Mouse (Mus musculus) heart, embryonic 11.5 days (tissue): ENCODE measurements at regions not wholly inside any gene's neighbourhood (a gene's known extent, or its start where the extent isn't known, plus 50 kb on each side); places are given as distances from the start of the nearest gene placed in this dataset.

Experiments
- ATAC-seq: fragments of 200-750 bp; cut with Nextera tagmentation; replicated peaks from 2 replicates; pipeline ENCODE4 v1.8.0; 2017; ENCODE audit warnings: moderate library complexity; ENCODE audit not compliant: insufficient number of reproducible peaks, low FRiP score, low TSS enrichment
- H3K27ac ChIP-seq: fragments of 300-500 bp; sonication (generic); 2 replicates; pipeline ENCODE4 v1.5.1; 2014; ENCODE audit warnings: mild to moderate bottlenecking, low read depth, low read length
- H3K27me3 ChIP-seq: fragments of 300-500 bp; sonication (generic); 2 replicates; pipeline ENCODE4 v1.6.1; 2014; ENCODE audit warnings: mild to moderate bottlenecking, low read length, mixed read lengths; ENCODE audit not compliant: control insufficient read depth, insufficient read depth
- H3K36me3 ChIP-seq: fragments of 300-500 bp; sonication (generic); 2 replicates; pipeline ENCODE4 v1.6.1; 2014; ENCODE audit warnings: mild to moderate bottlenecking, low read length, moderate library complexity, mixed read lengths; ENCODE audit not compliant: control insufficient read depth, insufficient read depth
- H3K4me1 ChIP-seq: fragments of 300-500 bp; sonication (generic); 2 replicates; pipeline ENCODE4 v1.6.1; 2014; ENCODE audit warnings: low read length; ENCODE audit not compliant: control insufficient read depth, insufficient read depth
- H3K4me2 ChIP-seq: fragments of 300-500 bp; sonication (generic); 2 replicates; pipeline ENCODE4 v1.6.1; 2014; ENCODE audit warnings: mild to moderate bottlenecking, moderate library complexity
- H3K4me3 ChIP-seq: fragments of 300-500 bp; sonication (generic); 2 replicates; pipeline ENCODE4 v1.5.1; 2014; ENCODE audit warnings: low read depth, low read length
- H3K9ac ChIP-seq: fragments of 300-500 bp; sonication (generic); 2 replicates; pipeline ENCODE4 v1.6.1; 2014; ENCODE audit warnings: mild to moderate bottlenecking, low read depth, low read length, moderate library complexity
- H3K9me3 ChIP-seq: fragments of 300-500 bp; sonication (generic); replicated peaks from 2 replicates; pipeline ENCODE4 v1.6.1; 2016; ENCODE audit warnings: low read length; ENCODE audit not compliant: control insufficient read depth
- WGBS: fragments of 180-500 bp; shearing (Covaris S2); extraction: QIAGEN DNeasy Blood & Tissue Kit; methylation state at CpG from one replicate; pipeline ENCODE4 v1.1.7; 2014; ENCODE audit not compliant: insufficient replicate concordance; 5-methylcytosine and 5-hydroxymethylcytosine counted together

GRCm38 (mm10) chr2:73967618-73968017 lies 56.5 kb upstream of the Atp5g3 start:
- H3K36me3 ChIP-seq = no peaks in the 10 kb centered on the region
- WGBS = 69% methylated on average over 7 of the region's 7 CpGs
- no peak overlapping the region for H3K4me3 ChIP-seq

DNA sequence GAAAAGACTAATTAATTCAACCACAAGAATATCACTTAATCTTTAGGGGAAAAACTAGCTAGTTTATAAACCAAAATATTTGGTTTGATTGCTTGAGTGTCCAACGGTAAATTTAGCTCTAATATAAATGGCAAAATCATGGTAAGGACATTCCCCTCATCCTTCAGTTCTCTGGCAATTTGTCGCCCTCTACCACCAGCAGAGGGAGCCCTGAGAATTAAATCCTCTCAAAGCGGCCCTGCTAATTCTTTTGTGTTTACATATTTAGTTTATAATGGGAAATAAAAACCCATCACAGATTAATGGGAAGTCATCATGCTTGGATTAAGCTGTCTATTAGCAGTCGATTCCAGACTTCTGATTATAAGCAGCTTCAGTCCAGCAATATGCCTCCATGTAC lies 54.5 kb upstream of the Atp5g3 start:
- Histone ChIP-seq H3K4me1 (no peaks in the 10 kb centered on the region), H3K4me3 (no peak overlapping the region), H3K9me3 (no peaks in the 10 kb centered on the region), H3K27ac (no peak overlapping the region), H3K27me3 (peaks cover 3% of the 10 kb centered on the region; the same call in 1 of the 2 replicates), H3K4me2 (no peak overlapping the region), H3K36me3 (no peaks in the 10 kb centered on the region), H3K9ac (no peak overlapping the region)
- ATAC-seq = no peak
- 17% methylated on average over 4 of the region's 4 CpGs for WGBS

More at GRCm38 (mm10) chr2:73967618-73968017, 56.5 kb upstream of the Atp5g3 start:
- Histone ChIP-seq H3K4me1 (no peaks in the 10 kb centered on the region), H3K4me2 (no peak overlapping the region), H3K27me3 (peaks cover 3% of the 10 kb centered on the region; the same call in 1 of the 2 replicates), H3K9ac (no peak overlapping the region), H3K27ac (no peak overlapping the region), H3K9me3 (no peaks in the 10 kb centered on the region)
- ATAC-seq = no peak
